ENCODE assay signal across 19 mouse cellular contexts in the genomic region with DNA sequence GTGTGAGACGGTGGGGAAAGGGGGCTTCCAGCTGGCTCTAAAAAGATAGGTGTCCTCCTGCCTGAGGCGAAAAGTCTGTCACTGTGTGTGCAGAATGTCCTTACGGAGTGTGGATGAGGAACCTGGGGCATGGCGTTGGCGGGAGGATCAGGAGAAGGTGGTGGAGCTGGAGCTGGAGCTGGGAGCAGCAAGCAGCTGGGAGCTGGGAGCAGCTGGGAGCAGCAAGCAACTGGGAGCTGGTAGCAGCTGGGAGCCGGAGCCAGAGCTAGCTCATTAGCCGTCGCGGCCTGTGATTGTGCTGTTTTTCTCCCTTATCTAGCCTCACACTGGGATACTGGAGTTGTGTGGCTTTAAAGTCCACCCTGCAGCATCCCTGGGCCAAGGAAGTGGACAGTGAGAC. TPM values are rescaled to one million over a fixed set of nuclear protein-coding genes. Genes with fewer than 3 reads are reported as not detected.
DNase-seq lines count a peak whose midpoint lies in the region; ATAC-seq and TF ChIP-seq lines count a peak whose summit lies in the region.
"Had no signal": no experiment of that assay in that cellular context is flagged by ENCODE, and none has a peak within 500 bp of the region (broad histone marks: within the 10 kb centered on the region; RNA-seq: fewer than 3 reads in every experiment).

No protein-coding gene starts in this region.

- DNase-seq in forebrain, postnatal 0 days, result no peak
- peak; percentile 35 to 44 for DNase-seq in heart, postnatal 14 days
- no peak for DNase-seq in heart, adult 8-10 months (ENCODE audit: low spot score)
- DNase-seq in lung, postnatal 4 days, result peak; percentile 14 to 52
- no peak for DNase-seq in lung, adult 18-20 months
- DNase-seq in embryonic facial prominence, embryonic 14.5 days (ENCODE audit: low spot score), result peak; percentile 50
- DNase-seq: cerebellum, adult 9-11 months; gastrocnemius, postnatal 10 days; kidney, adult 2 months; spleen, adult 18-20 months had no signal

- H3K9me3 ChIP-seq in forebrain, embryonic 12.5 days, result no peaks in the 10 kb centered on the region
- no peaks in the 10 kb centered on the region for H3K9me3 ChIP-seq in forebrain, postnatal 0 days (ENCODE audit: low read length)
- H3K9me3 ChIP-seq in embryonic facial prominence, embryonic 14.5 days (ENCODE audit: control insufficient read depth, low read length), result no peaks in the 10 kb centered on the region
- H3K9me3 ChIP-seq: embryonic facial prominence, embryonic 15.5 days; G1E; limb, embryonic 13.5 days had no signal

- TF ChIP-seq CTCF in forebrain, postnatal 0 days (IDR thresholded peaks at IDR 0.05; ENCODE audit: low read depth), result no peak

- 0 out of 2 replicates have a peak, but pooled peaks cover 3% of the 10 kb centered on the region for H3K36me3 ChIP-seq in forebrain, embryonic 12.5 days (replicated peaks)
- no peaks in the 10 kb centered on the region for H3K36me3 ChIP-seq in forebrain, postnatal 0 days (ENCODE audit: insufficient read depth)
- H3K36me3 ChIP-seq in embryonic facial prominence, embryonic 14.5 days (ENCODE audit: control insufficient read depth, insufficient read depth, low read length), result peaks cover 7% of the 10 kb centered on the region; the same call in 1 of the 2 replicates
- H3K36me3 ChIP-seq: embryonic facial prominence, embryonic 15.5 days had no signal

- no peak overlapping the region for H3K4me3 ChIP-seq in forebrain, embryonic 12.5 days (replicated peaks)
- no peak overlapping the region for H3K4me3 ChIP-seq in forebrain, postnatal 0 days (ENCODE audit: low read depth, low read length)
- no peak overlapping the region for H3K4me3 ChIP-seq in embryonic facial prominence, embryonic 14.5 days (ENCODE audit: low read depth, low read length)
- H3K4me3 ChIP-seq: embryonic facial prominence, embryonic 15.5 days; limb, embryonic 13.5 days had no signal

- peaks cover 19% of the 10 kb centered on the region for H3K4me1 ChIP-seq in forebrain, embryonic 12.5 days
- no peaks in the 10 kb centered on the region; the same call in 1 of the 2 replicates for H3K4me1 ChIP-seq in forebrain, postnatal 0 days (ENCODE audit: insufficient read depth)
- H3K4me1 ChIP-seq in embryonic facial prominence, embryonic 14.5 days (ENCODE audit: control insufficient read depth, insufficient read depth, low read length), result peaks cover 9% of the 10 kb centered on the region

- ATAC-seq in forebrain, embryonic 12.5 days (ENCODE audit: low FRiP score), result no peak
- ATAC-seq in forebrain, postnatal 0 days, result no peak
- ATAC-seq in embryonic facial prominence, embryonic 14.5 days (ENCODE audit: low read depth), result no peak
- no peak for ATAC-seq in frontal cortex, adult (ENCODE audit: low TSS enrichment)
- ATAC-seq: CD4-positive, CD25-positive, alpha-beta regulatory T cell, adult 4 months; hindbrain, embryonic 16.5 days; lung, postnatal 0 days had no signal

- no peaks in the 10 kb centered on the region for H3K27me3 ChIP-seq in forebrain, embryonic 12.5 days
- H3K27me3 ChIP-seq in forebrain, postnatal 0 days (ENCODE audit: insufficient read depth, low read length), result no peaks in the 10 kb centered on the region
- no peaks in the 10 kb centered on the region for H3K27me3 ChIP-seq in embryonic facial prominence, embryonic 14.5 days (replicated peaks; ENCODE audit: control insufficient read depth, insufficient read depth, low read length)
- H3K27me3 ChIP-seq: embryonic facial prominence, embryonic 15.5 days; limb, embryonic 13.5 days had no signal

- WGBS in forebrain, embryonic 12.5 days, result 65% methylated on average over 9 of the region's 9 CpGs
- 57% methylated on average over 9 of the region's 9 CpGs for WGBS in forebrain, postnatal 0 days
- 84% methylated on average over 5 of the region's 9 CpGs for WGBS in embryonic facial prominence, embryonic 14.5 days

- intact Hi-C loops in heart, postnatal 14 days (cut with DNase I), result no loop called here

- no peak overlapping the region for H3K9ac ChIP-seq in forebrain, embryonic 12.5 days
- H3K9ac ChIP-seq in forebrain, postnatal 0 days, result no peak overlapping the region
- no peak overlapping the region for H3K9ac ChIP-seq in embryonic facial prominence, embryonic 14.5 days (ENCODE audit: low read depth, low read length)
- H3K9ac ChIP-seq: embryonic facial prominence, embryonic 15.5 days; limb, embryonic 13.5 days; liver, embryonic 14.5 days had no signal

- H3K27ac ChIP-seq in forebrain, embryonic 12.5 days, result peak overlapping the region; percentile 53
- H3K27ac ChIP-seq in forebrain, postnatal 0 days (ENCODE audit: low read depth, low read length), result no peak overlapping the region
- no peak overlapping the region for H3K27ac ChIP-seq in embryonic facial prominence, embryonic 14.5 days (replicated peaks; ENCODE audit: low read depth, low read length)
- H3K27ac ChIP-seq: embryonic facial prominence, embryonic 15.5 days; limb, embryonic 13.5 days; liver, embryonic 14.5 days had no signal

- H3K4me2 ChIP-seq in forebrain, embryonic 12.5 days, result no peak overlapping the region
- H3K4me2 ChIP-seq in forebrain, postnatal 0 days (ENCODE audit: low read depth), result no peak overlapping the region
- H3K4me2 ChIP-seq in embryonic facial prominence, embryonic 14.5 days (ENCODE audit: low read depth, low read length), result no peak overlapping the region
- H3K4me2 ChIP-seq: embryonic facial prominence, embryonic 15.5 days; limb, embryonic 13.5 days had no signal

RNA-seq across cellular contexts. Expression of a gene that starts 19.6 kb away (rescaled TPM):
- 38.7 and 44.1 TPM in 2 replicates for polyA plus RNA-seq in forebrain, embryonic 12.5 days (2016; fragmentation: Nextera tagmentation; extraction: Ambion mirVana)
- 9.4 and 13.1 TPM in 2 replicates for total RNA-seq in forebrain, postnatal 0 days (2014; rRNA removed)
- 12.7 and 17.7 TPM in 2 replicates for polyA plus RNA-seq in forebrain, postnatal 0 days (2015; fragmentation: Nextera tagmentation; extraction: Ambion mirVana)
- total RNA-seq in heart, postnatal 14 days (2021), result 10 to 100 TPM; 15.1 to 15.3 TPM
- total RNA-seq in heart, adult 8-10 months (2022), result 10 to 100 TPM; 11.7 to 13.0 (median 12.1) TPM
- 34.3 and 39.8 TPM in 2 replicates for polyA plus RNA-seq in embryonic facial prominence, embryonic 14.5 days (2014; fragmentation: Nextera tagmentation; extraction: Ambion mirVana)

RNA-seq across cellular contexts. Expression of a gene that starts 20.7 kb away (rescaled TPM):
- polyA plus RNA-seq in forebrain, embryonic 12.5 days (2016; fragmentation: Nextera tagmentation; extraction: Ambion mirVana), result 241 and 254 TPM in 2 replicates
- 356 and 372 TPM in 2 replicates for total RNA-seq in forebrain, postnatal 0 days (2014; rRNA removed)
- polyA plus RNA-seq in forebrain, postnatal 0 days (2015; fragmentation: Nextera tagmentation; extraction: Ambion mirVana), result 360 and 367 TPM in 2 replicates
- total RNA-seq in heart, postnatal 14 days (2021), result 100 to 1,000 TPM; 104 to 108 TPM
- total RNA-seq in heart, adult 8-10 months (2022), result 10 to 100 TPM; 86.7 to 93.0 (median 89.0) TPM
- 137 and 156 TPM in 2 replicates for polyA plus RNA-seq in embryonic facial prominence, embryonic 14.5 days (2014; fragmentation: Nextera tagmentation; extraction: Ambion mirVana)

Comparison
In these comparisons a context has a peak if more than half of its experiments do, and no peak if none do; other contexts are left out.
1. DNase-seq: peak in heart, postnatal 14 days (2 of 2), lung, postnatal 4 days (2 of 2) and embryonic facial prominence, embryonic 14.5 days (single experiment); none in forebrain, postnatal 0 days (single experiment), heart, adult 8-10 months (single experiment) and lung, adult 18-20 months (0 of 2).